Mouse (Mus musculus) heart, postnatal 10 days (tissue): ENCODE measurements around the gene Zdhhc1. TPM values are rescaled to one million over a fixed set of nuclear protein-coding genes. Genes with fewer than 3 reads are reported as not detected.

Experiments used
- DNase-seq, 2 experiments: peaks; one replicate each; pipeline ENCODE4 v3.0.0; 2021
- intact Hi-C: fragments of 180-260 bp; cut with DNase I; formaldehyde crosslinking; loops from one replicate; pipeline ENCODE4 v1.15.1; 2025
- total RNA-seq, 2 experiments: library from RNA; stranded (reverse); gene quantifications; 2 replicates each; pipeline ENCODE4 v1.2.3; 2021

Zdhhc1 gene
- total RNA-seq, result 10 to 100 TPM; 14.8 to 16.8 TPM

- intact Hi-C loops, result no loop called here
- peak; percentile 92 to 93 for DNase-seq
Observed at GRCm38 (mm10) chr8:105496439-105497180, at the start of gene Zdhhc1. Zdhhc1 (minus strand) TSS chr8:105496902.

GRCm38 (mm10) chr8:105545249-105545648 lies 48.5 kb upstream of the Zdhhc1 start:
- intact Hi-C loops, result no loop called here
- DNase-seq, result no peak

- intact Hi-C loops, result no loop called here
- DNase-seq, result peak; percentile 51 to 60
Observed at GRCm38 (mm10) chr8:105544544-105545205, 48.0 kb upstream of the Zdhhc1 start.

GRCm38 (mm10) chr8:105543703-105544102 lies 47.0 kb upstream of the Zdhhc1 start:
- intact Hi-C loops, result no loop called here

GRCm38 (mm10) chr8:105542808-105543207 lies 46.1 kb upstream of the Zdhhc1 start:
- intact Hi-C loops, result no loop called here
- DNase-seq, result no peak

More at GRCm38 (mm10) chr8:105543703-105544102, 47.0 kb upstream of the Zdhhc1 start:
- DNase-seq, result no peak

- DNase-seq, result no peak
- intact Hi-C loops, result no loop called here
Observed at GRCm38 (mm10) chr8:105542032-105542656, 45.4 kb upstream of the Zdhhc1 start.

GRCm38 (mm10) chr8:105538940-105539339 lies 42.2 kb upstream of the Zdhhc1 start:
- no peak for DNase-seq
- intact Hi-C loops, result loop anchor here (5.0 kb wide), 1 partner anchor 172 kb away; no protein-coding TSS in a partner anchor

GRCm38 (mm10) chr8:105537011-105537677 lies 40.4 kb upstream of the Zdhhc1 start:
- no peak for DNase-seq
- intact Hi-C loops, result loop anchor here (5.0 kb wide), 1 partner anchor 170 kb away; no protein-coding TSS in a partner anchor

GRCm38 (mm10) chr8:105536546-105536945 lies 39.8 kb upstream of the Zdhhc1 start:
- intact Hi-C loops, result loop anchor here (5.0 kb wide), 1 partner anchor 169 kb away; no protein-coding TSS in a partner anchor
- no peak for DNase-seq

- peak; percentile 84 to 90 for DNase-seq
- intact Hi-C loops, result loop anchor here (1.0 kb wide), 2 partner anchors 18 to 51 kb away; no protein-coding TSS in a partner anchor
Observed at GRCm38 (mm10) chr8:105533892-105534329, 37.2 kb upstream of the Zdhhc1 start.

GRCm38 (mm10) chr8:105533439-105533838 lies 36.7 kb upstream of the Zdhhc1 start:
- DNase-seq, result peak in 1 of 2 experiments; percentile 48
- intact Hi-C loops, result no loop called here

- peak; percentile 73 to 81 for DNase-seq
- intact Hi-C loops, result loop anchor here (2.0 kb wide), 1 partner anchor 21 kb away; no protein-coding TSS in a partner anchor
Observed at GRCm38 (mm10) chr8:105531774-105532173, 35.1 kb upstream of the Zdhhc1 start.

GRCm38 (mm10) chr8:105529271-105529670 lies 32.6 kb upstream of the Zdhhc1 start:
- intact Hi-C loops, result no loop called here
- no peak for DNase-seq

- intact Hi-C loops, result no loop called here
- DNase-seq, result no peak
Observed at GRCm38 (mm10) chr8:105528206-105528605, 31.5 kb upstream of the Zdhhc1 start.

- DNase-seq, result peak in 1 of 2 experiments; percentile 58
- intact Hi-C loops, result no loop called here
Observed at GRCm38 (mm10) chr8:105527110-105527509, 30.4 kb upstream of the Zdhhc1 start.

- intact Hi-C loops, result no loop called here
Observed at GRCm38 (mm10) chr8:105522890-105523289, 26.2 kb upstream of the Zdhhc1 start.

GRCm38 (mm10) chr8:105521995-105522769 lies 25.5 kb upstream of the Zdhhc1 start:
- intact Hi-C loops, result no loop called here
- DNase-seq, result no peak

More at GRCm38 (mm10) chr8:105522890-105523289, 26.2 kb upstream of the Zdhhc1 start:
- DNase-seq, result no peak

GRCm38 (mm10) chr8:105521061-105521460 lies 24.4 kb upstream of the Zdhhc1 start:
- DNase-seq, result no peak
- intact Hi-C loops, result no loop called here

GRCm38 (mm10) chr8:105520521-105520920 lies 23.8 kb upstream of the Zdhhc1 start:
- intact Hi-C loops, result no loop called here

GRCm38 (mm10) chr8:105519591-105519990 lies 22.9 kb upstream of the Zdhhc1 start:
- intact Hi-C loops, result no loop called here

More at GRCm38 (mm10) chr8:105520521-105520920, 23.8 kb upstream of the Zdhhc1 start:
- no peak for DNase-seq

More at GRCm38 (mm10) chr8:105519591-105519990, 22.9 kb upstream of the Zdhhc1 start:
- DNase-seq, result no peak
